Mouse (Mus musculus) thymus, postnatal 10 days (tissue): ENCODE results near the gene Med20.

Experiments used
- DNase-seq, 2 experiments: peaks; one replicate each; pipeline ENCODE4 v3.0.0; 2021; ENCODE audit warnings: low spot score in 2 of 2

Gene Med20

GRCm38 (mm10) chr17:47610849-47611660, at the start of gene Med20, which contains the start of the genes Bysl and Gm20517:
Gene Med20, plus strand, starts transcription at chr17:47611582.
Gene Bysl, minus strand, starts transcription at chr17:47611492.
Gene Gm20517, plus strand, starts transcription at chr17:47611589.
- peak; percentile 93 to 96 for DNase-seq

DNA sequence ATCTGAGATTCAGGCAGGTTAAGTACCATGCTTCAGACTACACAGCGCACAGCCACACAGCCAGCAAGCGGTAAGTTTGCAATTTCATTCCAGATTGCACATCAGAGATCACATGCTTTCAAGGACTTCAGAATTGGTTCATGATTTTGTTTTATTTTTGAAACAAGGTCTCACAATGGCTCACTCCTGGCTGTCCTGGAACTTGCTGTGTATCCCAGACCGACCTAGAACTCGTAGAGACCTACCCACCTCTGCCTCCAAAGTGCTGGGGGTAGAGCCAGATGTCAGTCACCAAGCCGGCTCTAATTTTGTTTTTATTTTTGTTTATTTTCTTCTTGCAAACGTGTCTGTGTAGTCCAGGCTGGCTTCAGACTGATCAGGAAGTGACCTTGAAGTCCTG, 48.5 kb upstream of the Med20 start:
- DNase-seq: no peak

DNA sequence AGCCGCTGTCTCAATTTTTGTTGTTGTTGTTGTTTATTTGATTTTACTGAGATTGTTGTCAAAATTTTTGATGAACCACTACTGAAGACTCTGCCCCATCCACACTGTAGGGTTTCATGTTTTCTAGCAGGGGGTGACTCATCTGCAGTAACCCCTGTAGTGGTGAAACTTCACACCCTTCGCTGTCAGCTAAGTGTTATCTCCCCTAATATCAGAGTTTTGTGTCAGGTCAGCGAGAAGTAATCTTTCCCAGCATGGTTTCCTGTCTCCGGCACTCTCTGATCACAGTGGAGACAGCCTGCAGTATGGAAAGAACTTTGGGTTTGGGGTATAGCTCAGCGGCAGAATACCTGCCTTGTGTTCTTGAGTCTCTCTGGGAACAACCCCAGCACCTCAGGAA, 46.8 kb upstream of the Med20 start:
- DNase-seq: no peak

DNA sequence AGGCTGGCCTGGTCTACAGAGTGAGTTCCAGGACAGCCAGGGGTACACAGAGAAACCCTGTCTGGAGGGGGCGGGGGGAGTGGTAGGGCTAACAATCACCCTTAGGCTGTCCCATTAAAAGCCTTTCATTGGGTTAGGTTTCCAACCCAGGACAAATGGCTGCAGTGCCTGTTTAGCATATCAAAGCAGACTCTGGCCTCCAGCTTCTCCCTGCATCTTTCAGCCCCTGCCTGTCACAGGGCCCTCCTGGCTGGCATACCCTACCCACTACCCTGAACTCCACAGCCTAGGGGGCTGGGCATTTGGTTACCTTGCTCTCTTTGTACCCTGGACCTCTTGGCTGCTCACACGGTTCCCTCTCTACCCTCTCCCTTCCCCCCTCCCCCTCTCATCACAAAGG, 45.2 kb upstream of the Med20 start:
- DNase-seq: no peak

GRCm38 (mm10) chr17:47567271-47567670, 44.1 kb upstream of the Med20 start:
- DNase-seq: no peak

GRCm38 (mm10) chr17:47568389-47568788, 43.0 kb upstream of the Med20 start:
- no peak for DNase-seq

DNA sequence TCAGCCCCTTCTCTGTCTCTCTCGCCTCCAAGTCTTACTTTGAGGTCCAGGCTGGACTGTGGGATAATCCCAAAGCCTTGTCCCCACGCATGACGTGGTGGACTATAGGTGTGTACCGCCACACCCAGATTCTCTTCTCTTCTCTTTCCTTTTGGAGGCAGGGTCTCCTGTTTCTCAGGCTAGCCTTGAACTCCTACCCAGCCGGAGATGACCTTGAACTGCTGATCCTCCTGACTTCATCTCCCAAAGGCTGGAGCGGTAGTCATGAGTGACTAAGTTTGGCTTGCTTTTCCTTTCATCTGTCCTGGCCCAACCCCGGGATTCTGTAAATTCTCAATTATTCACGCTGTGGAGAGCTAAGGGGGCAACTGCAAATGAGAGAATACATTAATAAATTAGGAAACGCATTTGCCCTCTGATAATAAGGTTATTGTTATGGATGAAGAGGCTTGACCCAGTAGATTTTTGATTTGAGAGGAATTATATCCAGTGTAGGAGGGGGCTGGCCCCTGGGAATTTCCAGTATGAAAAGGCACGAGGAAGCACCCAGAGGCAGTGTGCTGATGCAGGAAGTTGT, 42.3 kb upstream of the Med20 start:
- no peak for DNase-seq

- DNase-seq: no peak
Observed at GRCm38 (mm10) chr17:47571621-47572020, 39.8 kb upstream of the Med20 start.

- no peak for DNase-seq
Observed at GRCm38 (mm10) chr17:47572436-47572835, 38.9 kb upstream of the Med20 start.

- DNase-seq: no peak
Observed at GRCm38 (mm10) chr17:47574028-47574427, 37.4 kb upstream of the Med20 start.

GRCm38 (mm10) chr17:47574830-47575229, 36.6 kb upstream of the Med20 start:
- DNase-seq: no peak

DNA sequence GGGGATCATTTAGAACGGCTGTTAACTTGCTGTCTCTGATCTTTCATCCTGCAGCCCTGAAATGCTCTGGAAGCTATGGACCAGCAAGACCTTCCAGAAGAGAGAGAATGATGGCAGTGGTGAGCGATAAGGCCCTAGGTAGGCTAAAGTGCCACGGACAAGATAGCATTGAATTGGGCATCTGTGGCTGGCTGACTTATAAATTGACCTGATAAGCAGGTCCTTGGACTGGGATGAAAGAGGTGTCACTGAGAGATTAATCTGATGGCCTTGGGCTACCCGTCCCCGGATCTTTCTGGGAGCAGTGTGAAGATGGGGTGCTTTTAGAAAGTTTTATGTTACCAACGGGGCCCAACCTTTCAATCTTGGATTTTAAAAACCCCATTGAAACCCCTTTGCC, 32.7 kb upstream of the Med20 start:
- DNase-seq: no peak

GRCm38 (mm10) chr17:47580962-47581361, 30.4 kb upstream of the Med20 start:
- DNase-seq: no peak

DNA sequence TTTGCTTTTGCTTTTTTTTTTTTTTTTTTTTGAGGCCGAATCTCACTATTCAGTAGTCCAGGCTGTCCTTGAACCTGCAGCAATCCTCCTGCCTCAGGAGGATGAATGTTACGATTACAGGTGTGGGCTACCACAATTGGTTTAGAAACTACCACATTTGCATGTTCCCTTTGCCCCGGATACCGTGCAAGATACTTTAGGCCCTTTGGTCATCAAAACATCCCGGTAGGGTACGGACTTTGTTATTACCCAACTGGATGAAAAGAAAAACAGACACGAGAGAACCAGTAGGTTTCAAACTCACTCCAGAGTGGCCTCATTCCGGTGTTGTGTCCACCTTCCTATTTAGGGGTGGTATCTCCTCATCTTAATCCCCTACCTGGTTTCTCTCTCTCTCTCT, 22.9 kb upstream of the Med20 start:
- DNase-seq: no peak

DNA sequence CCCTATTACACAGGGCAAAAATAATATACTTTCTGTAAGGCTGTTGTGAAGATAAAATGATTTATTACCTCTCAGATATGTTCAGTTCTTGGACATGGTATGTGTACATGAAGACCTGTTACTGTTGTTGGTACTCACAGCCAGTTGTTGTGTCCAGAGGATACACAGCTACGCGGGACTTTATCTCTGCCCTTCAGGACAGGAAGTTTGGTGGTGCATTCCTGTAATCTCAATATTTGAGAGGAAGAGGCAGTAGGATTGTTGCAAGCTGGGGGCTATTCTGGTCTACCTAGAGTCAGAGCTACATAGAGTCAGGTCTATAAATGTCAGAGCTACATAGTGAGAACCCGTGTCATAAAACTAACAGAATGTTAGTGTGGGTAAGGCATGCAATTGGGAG, 20.3 kb upstream of the Med20 start:
- DNase-seq: no peak

DNA sequence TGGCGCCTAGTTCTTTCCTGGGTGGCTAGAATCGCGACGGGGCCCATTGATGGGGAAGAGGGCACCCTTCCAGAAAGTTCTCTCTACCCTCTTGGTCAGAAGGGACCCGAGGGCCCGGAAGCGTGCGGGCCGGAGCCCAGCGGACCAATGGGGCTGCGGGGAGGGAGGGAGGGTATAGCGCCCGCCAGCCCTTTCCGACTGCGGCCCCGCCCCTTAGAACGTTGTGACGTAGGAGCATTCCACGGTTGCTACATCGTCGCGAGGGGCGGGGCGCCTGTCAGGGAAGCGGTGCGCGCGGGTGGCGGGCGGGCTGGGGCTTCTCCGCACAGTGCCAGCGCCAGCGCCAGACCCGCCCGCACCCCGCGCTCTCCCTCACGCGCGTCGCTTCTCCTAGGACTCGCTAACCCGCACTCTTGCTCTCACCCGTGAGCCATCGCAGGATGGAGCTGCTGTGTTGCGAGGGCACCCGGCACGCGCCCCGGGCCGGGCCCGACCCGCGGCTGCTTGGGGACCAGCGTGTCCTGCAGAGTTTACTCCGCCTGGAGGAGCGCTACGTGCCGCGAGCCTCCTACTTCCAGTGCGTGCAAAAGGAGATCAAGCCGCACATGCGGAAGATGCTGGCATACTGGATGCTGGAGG, 18.0 kb upstream of the Med20 start:
- DNase-seq: peak; percentile 94 to 98

DNA sequence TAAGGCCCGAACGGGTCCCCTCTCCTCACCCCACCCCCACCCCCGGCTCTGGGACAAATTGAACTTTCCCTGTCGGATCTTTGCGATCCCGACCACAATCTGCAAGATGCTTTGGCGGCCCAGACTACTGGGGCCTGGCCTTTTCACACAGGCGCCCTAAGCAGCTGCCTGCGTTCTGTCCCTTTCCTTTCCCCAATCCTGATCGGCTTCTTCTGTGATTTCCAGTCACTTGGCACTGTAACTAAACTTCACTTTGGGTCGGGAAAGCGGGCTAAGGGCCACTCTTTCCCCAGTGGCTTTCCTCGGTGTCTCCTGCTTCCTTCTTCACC, 17.6 kb upstream of the Med20 start:
- DNase-seq: no peak

- DNase-seq: peak; percentile 77
Observed at GRCm38 (mm10) chr17:47594183-47594968, 17.0 kb upstream of the Med20 start.

DNA sequence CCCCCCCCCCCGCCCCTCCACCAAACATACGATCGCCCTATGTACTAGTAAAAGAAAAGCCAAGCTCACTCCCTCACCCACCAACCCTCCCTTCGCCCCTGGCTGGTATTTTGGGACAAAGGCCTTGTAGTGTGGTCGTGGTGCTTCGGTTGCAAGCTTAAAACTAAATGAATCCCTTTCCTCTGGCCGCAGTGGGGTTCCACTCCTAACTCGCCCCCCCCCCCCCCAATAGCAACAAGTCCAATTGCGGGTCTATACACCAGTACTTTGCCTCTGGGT, 16.5 kb upstream of the Med20 start:
- DNase-seq: peak in 1 of 2 experiments; percentile 40

GRCm38 (mm10) chr17:47595248-47596161, 15.9 kb upstream of the Med20 start:
- peak; percentile 76 to 81 for DNase-seq

GRCm38 (mm10) chr17:47596162-47596838, 15.1 kb upstream of the Med20 start:
- DNase-seq: peak in 1 of 2 experiments; percentile 32
